In genomic region chr9:59245181-59245580, GRCm38 (mm10) we compare ENCODE assay signal across 29 mouse cellular contexts. TPM values are rescaled to one million over a fixed set of nuclear protein-coding genes. Genes with fewer than 3 reads are reported as not detected.
DNase-seq lines count a peak whose midpoint lies in the region; ATAC-seq lines count a peak whose summit lies in the region.
"Had no signal": no experiment of that assay in that cellular context is flagged by ENCODE, and none has a peak within 500 bp of the region (broad histone marks: within the 10 kb centered on the region; RNA-seq: fewer than 3 reads in every experiment).

No protein-coding gene starts in this region.

- H3K27ac ChIP-seq in stomach, embryonic 16.5 days (ENCODE audit: low read length), result peak overlapping the region; percentile 51; the same call in 1 of the 2 replicates
- no peak overlapping the region for H3K27ac ChIP-seq in heart, embryonic 10.5 days
- H3K27ac ChIP-seq in forebrain, embryonic 16.5 days (ENCODE audit: low read length), result no peak overlapping the region
- no peak overlapping the region for H3K27ac ChIP-seq in midbrain, embryonic 16.5 days (ENCODE audit: low read length)
- H3K27ac ChIP-seq: forebrain, embryonic 12.5 days; heart, embryonic 15.5 days; hindbrain, embryonic 12.5 days; layer of hippocampus, adult 2 months; liver, embryonic 13.5 days; midbrain, embryonic 10.5 days; midbrain, embryonic 15.5 days; neural tube, embryonic 13.5 days had no signal

- peaks cover 11% of the 10 kb centered on the region; the same call in 1 of the 2 replicates for H3K4me1 ChIP-seq in stomach, embryonic 16.5 days (ENCODE audit: control insufficient read depth, insufficient read depth, low read length)
- peaks cover 20% of the 10 kb centered on the region for H3K4me1 ChIP-seq in heart, embryonic 10.5 days
- no peaks in the 10 kb centered on the region for H3K4me1 ChIP-seq in forebrain, embryonic 16.5 days (replicated peaks; ENCODE audit: control insufficient read depth, insufficient read depth, low read length)
- H3K4me1 ChIP-seq in midbrain, embryonic 16.5 days (ENCODE audit: control insufficient read depth, insufficient read depth, low read length), result peaks cover 7% of the 10 kb centered on the region; the same call in 1 of the 2 replicates
- H3K4me1 ChIP-seq: heart, embryonic 15.5 days had no signal

- WGBS in stomach, embryonic 16.5 days, result 34% methylated on average over 7 of the region's 7 CpGs
- 43% methylated on average over 7 of the region's 7 CpGs for WGBS in heart, embryonic 10.5 days
- WGBS in forebrain, embryonic 16.5 days, result 77% methylated on average over 6 of the region's 7 CpGs
- 54% methylated on average over 7 of the region's 7 CpGs for WGBS in midbrain, embryonic 16.5 days

- no peak overlapping the region for H3K4me3 ChIP-seq in stomach, embryonic 16.5 days (replicated peaks; ENCODE audit: low read length)
- no peak overlapping the region for H3K4me3 ChIP-seq in heart, embryonic 10.5 days
- no peak overlapping the region for H3K4me3 ChIP-seq in forebrain, embryonic 16.5 days (replicated peaks; ENCODE audit: low read length)
- no peak overlapping the region for H3K4me3 ChIP-seq in midbrain, embryonic 16.5 days (ENCODE audit: low read depth, low read length)
- H3K4me3 ChIP-seq: erythroblast, embryonic 14.5 days; forebrain, embryonic 12.5 days; heart, embryonic 15.5 days; hindbrain, embryonic 12.5 days; layer of hippocampus, adult 2 months; limb, embryonic 15.5 days; liver, embryonic 13.5 days; midbrain, embryonic 10.5 days; midbrain, embryonic 15.5 days; neural tube, embryonic 13.5 days had no signal

- H3K9me3 ChIP-seq in stomach, embryonic 16.5 days (replicated peaks; ENCODE audit: control insufficient read depth, low read length), result no peaks in the 10 kb centered on the region
- no peaks in the 10 kb centered on the region for H3K9me3 ChIP-seq in heart, embryonic 10.5 days
- no peaks in the 10 kb centered on the region for H3K9me3 ChIP-seq in forebrain, embryonic 16.5 days (ENCODE audit: control insufficient read depth, low read length)
- H3K9me3 ChIP-seq in midbrain, embryonic 16.5 days (replicated peaks; ENCODE audit: control insufficient read depth, low read length, poor library complexity, severe bottlenecking), result no peaks in the 10 kb centered on the region
- H3K9me3 ChIP-seq: forebrain, embryonic 12.5 days; heart, embryonic 15.5 days; hindbrain, embryonic 12.5 days; limb, embryonic 15.5 days; liver, embryonic 13.5 days; midbrain, embryonic 10.5 days; midbrain, embryonic 15.5 days; neural tube, embryonic 13.5 days had no signal

- DNase-seq in adrenal gland, adult 2 months, result peak; percentile 57
- no peak for DNase-seq in adrenal gland, adult 18-20 months (ENCODE audit: low spot score in 2 of 2)
- peak; percentile 73 for DNase-seq in NIH3T3 (ENCODE audit: low read depth)
- DNase-seq in adrenal gland, postnatal 36 days, result peak; percentile 41 to 50
- no peak for DNase-seq in heart, embryonic 10.5 days (ENCODE audit: low spot score)
- DNase-seq: cerebellum, adult 2 months; cerebellum, postnatal 14 days; gastrocnemius, postnatal 14 days; heart, postnatal 36 days; kidney, postnatal 14 days; left cerebral cortex, postnatal 4 days; liver, embryonic 13.5 days; lung, adult 2 months; right cerebral cortex, postnatal 4 days; thymus, postnatal 14 days had no signal

- H3K4me2 ChIP-seq in stomach, embryonic 16.5 days (ENCODE audit: low read depth, low read length), result no peak overlapping the region
- H3K4me2 ChIP-seq in forebrain, embryonic 16.5 days (ENCODE audit: low read length), result no peak overlapping the region
- no peak overlapping the region for H3K4me2 ChIP-seq in midbrain, embryonic 16.5 days (ENCODE audit: low read length)
- H3K4me2 ChIP-seq: forebrain, embryonic 12.5 days; heart, embryonic 15.5 days; hindbrain, embryonic 12.5 days; limb, embryonic 15.5 days; liver, embryonic 13.5 days; midbrain, embryonic 15.5 days; neural tube, embryonic 13.5 days had no signal

- H3K27me3 ChIP-seq in stomach, embryonic 16.5 days (ENCODE audit: control insufficient read depth, insufficient read depth, low read length), result no peaks in the 10 kb centered on the region
- no peaks in the 10 kb centered on the region for H3K27me3 ChIP-seq in heart, embryonic 10.5 days (ENCODE audit: insufficient read depth, poor library complexity, severe bottlenecking)
- H3K27me3 ChIP-seq in forebrain, embryonic 16.5 days (replicated peaks; ENCODE audit: control insufficient read depth, insufficient read depth, low read length), result no peaks in the 10 kb centered on the region
- no peaks in the 10 kb centered on the region for H3K27me3 ChIP-seq in midbrain, embryonic 16.5 days (ENCODE audit: control insufficient read depth, insufficient read depth, low read depth, low read length)
- H3K27me3 ChIP-seq: forebrain, embryonic 12.5 days; heart, embryonic 15.5 days; hindbrain, embryonic 12.5 days; limb, embryonic 15.5 days; liver, embryonic 13.5 days; midbrain, embryonic 15.5 days; neural tube, embryonic 13.5 days had no signal

- H3K36me3 ChIP-seq in stomach, embryonic 16.5 days (ENCODE audit: control insufficient read depth, insufficient read depth, low read length), result no peaks in the 10 kb centered on the region
- H3K36me3 ChIP-seq in heart, embryonic 10.5 days, result no peaks in the 10 kb centered on the region
- no peaks in the 10 kb centered on the region for H3K36me3 ChIP-seq in forebrain, embryonic 16.5 days (ENCODE audit: control insufficient read depth, insufficient read depth)
- no peaks in the 10 kb centered on the region for H3K36me3 ChIP-seq in midbrain, embryonic 16.5 days (ENCODE audit: control insufficient read depth, insufficient read depth, low read length)
- H3K36me3 ChIP-seq: forebrain, embryonic 12.5 days; heart, embryonic 15.5 days; hindbrain, embryonic 12.5 days; limb, embryonic 15.5 days; liver, embryonic 13.5 days; midbrain, embryonic 10.5 days; midbrain, embryonic 15.5 days; neural tube, embryonic 13.5 days had no signal

- H3K9ac ChIP-seq in stomach, embryonic 16.5 days (ENCODE audit: low read length), result no peak overlapping the region
- H3K9ac ChIP-seq in forebrain, embryonic 16.5 days (replicated peaks; ENCODE audit: low read depth, low read length), result no peak overlapping the region
- H3K9ac ChIP-seq in midbrain, embryonic 16.5 days (ENCODE audit: low read depth, low read length), result no peak overlapping the region
- H3K9ac ChIP-seq: forebrain, embryonic 12.5 days; heart, embryonic 15.5 days; hindbrain, embryonic 12.5 days; limb, embryonic 15.5 days; liver, embryonic 13.5 days; midbrain, embryonic 15.5 days; neural tube, embryonic 13.5 days had no signal

- 0 out of 2 replicates have a peak, but pooled peaks have one; percentile 23 for ATAC-seq in stomach, embryonic 16.5 days (ENCODE audit: insufficient read depth, low FRiP score)
- no peak for ATAC-seq in forebrain, embryonic 16.5 days
- ATAC-seq in midbrain, embryonic 16.5 days, result no peak
- ATAC-seq: CD4-positive, CD25-positive, alpha-beta regulatory T cell, adult 4 months; intestine, embryonic 16.5 days; midbrain, embryonic 15.5 days had no signal

RNA-seq across cellular contexts. Expression of gene Adpgk, which starts 46.2 kb away (rescaled TPM):
- 10 to 100 TPM; 28.0 to 28.6 TPM for total RNA-seq in adrenal gland, adult 2 months (2021)
- polyA plus RNA-seq in adrenal gland, adult 2 months (2012; rRNA removed), result 25.2 and 25.8 TPM in 2 replicates
- 10 to 100 TPM; 25.4 to 31.9 TPM for total RNA-seq in adrenal gland, adult 18-20 months (2021)
- 10 to 100 TPM; 30.1 to 32.6 TPM for total RNA-seq in adrenal gland, postnatal 36 days (2021)
- polyA plus RNA-seq in stomach, embryonic 16.5 days (2015; fragmentation: Nextera tagmentation; extraction: Ambion mirVana), result 25.0 and 29.7 TPM in 2 replicates
- polyA plus RNA-seq in heart, embryonic 10.5 days (2016; fragmentation: Nextera tagmentation; extraction: Ambion mirVana), result 31.7 and 38.4 TPM in 2 replicates
- polyA plus RNA-seq in forebrain, embryonic 16.5 days (2015; fragmentation: Nextera tagmentation; extraction: Ambion mirVana), result 20.7 and 20.9 TPM in 2 replicates
- polyA plus RNA-seq in midbrain, embryonic 16.5 days (2015; fragmentation: Nextera tagmentation; extraction: Ambion mirVana), result 19.7 and 21.9 TPM in 2 replicates

Comparison
In these comparisons a context has a peak if more than half of its experiments do, and no peak if none do; other contexts are left out.
1. DNase-seq: peak in adrenal gland, adult 2 months (single experiment), NIH3T3 (single experiment) and adrenal gland, postnatal 36 days (2 of 2); none in adrenal gland, adult 18-20 months (0 of 2) and heart, embryonic 10.5 days (single experiment).